Mouse (Mus musculus): Measurements from ENCODE around the gene Uqcr11.

The Uqcr11 gene

DNA sequence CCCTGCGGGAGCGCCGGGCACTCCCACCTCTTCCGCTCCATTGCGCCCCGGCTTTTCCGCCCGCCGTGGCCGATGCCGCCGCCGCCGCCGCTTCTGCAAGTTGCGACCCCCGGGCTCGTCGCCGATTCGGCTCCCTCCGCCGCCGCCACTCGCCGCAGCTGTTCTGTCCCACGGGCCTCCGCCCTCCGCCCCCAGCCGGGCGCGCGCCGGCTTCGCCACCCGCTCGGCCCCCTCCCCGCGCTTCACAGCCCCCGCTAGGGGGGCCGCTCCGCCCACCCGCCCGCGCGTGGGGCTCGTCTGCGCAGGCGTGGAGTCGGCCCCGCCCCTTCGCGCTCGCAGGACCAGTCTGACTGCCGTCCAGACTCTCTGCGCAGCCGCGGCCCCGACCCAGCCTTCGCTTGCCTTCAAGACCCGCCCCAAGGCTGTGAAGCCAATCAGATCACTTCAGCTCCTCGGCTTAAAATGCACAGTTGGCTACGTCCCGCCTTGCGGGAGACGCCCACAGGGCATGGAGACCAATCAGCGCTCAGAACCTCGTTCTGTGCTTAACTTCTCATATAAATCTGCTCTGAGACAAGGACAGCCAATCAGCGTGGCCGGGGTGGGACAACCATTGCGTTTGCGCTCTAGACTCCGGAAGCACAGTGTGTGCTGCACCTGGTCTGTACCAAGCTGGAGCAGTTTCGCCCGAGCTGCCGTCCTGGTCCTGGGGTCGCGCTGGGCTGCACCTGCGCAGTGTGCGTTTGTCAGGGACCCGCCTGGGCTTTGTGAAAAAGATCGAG is 7.2 kb downstream of the Uqcr11 start, which contains the start of gene Mbd3:
Gene Mbd3, minus strand, starts transcription at position 360 of the 782 bp plus-strand sequence.
- DNase-seq (ENCODE audit: low spot score) = peak; percentile 99

DNA sequence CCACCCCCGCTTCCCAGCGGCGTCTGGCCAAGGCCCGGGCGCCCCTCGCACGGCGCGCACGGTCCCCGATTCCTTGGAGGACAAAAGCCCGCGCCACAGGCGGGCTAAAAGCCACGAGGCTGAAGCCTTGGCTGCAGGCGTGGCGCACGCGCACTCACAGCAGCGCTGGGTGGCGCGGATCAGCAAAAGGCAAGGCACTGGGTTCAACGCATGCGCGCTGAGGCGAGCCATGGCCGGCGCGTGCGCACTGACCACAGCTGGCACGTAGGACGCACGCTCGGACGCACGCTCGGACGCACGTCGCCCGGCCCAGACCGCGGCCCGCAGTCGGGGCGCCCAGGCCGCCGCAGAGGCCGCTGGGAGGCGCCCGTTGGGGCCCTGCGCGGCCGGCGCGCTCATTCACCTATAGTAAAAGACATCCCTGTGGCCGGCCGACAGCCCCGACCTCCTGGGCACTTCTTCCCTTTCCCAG is 7.9 kb downstream of the Uqcr11 start:
- peak; percentile 99 for DNase-seq (ENCODE audit: low spot score)

DNA sequence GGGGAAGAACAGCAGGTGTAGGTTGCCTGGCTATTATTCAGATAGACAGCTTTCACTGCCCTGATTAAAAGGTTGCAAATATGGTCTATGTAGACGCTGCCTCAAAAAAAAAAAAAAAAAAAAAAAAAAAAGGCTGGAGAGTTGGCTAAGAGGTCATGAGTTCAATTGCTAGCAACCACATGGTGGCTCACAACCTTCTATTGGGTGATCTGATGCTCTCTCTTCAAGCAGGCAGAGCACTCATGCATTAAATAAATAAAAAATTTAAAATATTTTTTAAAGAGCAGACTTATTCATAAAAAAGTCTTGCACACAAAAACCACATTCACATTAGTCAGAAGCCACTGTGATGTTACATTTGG is 8.5 kb downstream of the Uqcr11 start:
- no peak for DNase-seq (ENCODE audit: low spot score)

DNA sequence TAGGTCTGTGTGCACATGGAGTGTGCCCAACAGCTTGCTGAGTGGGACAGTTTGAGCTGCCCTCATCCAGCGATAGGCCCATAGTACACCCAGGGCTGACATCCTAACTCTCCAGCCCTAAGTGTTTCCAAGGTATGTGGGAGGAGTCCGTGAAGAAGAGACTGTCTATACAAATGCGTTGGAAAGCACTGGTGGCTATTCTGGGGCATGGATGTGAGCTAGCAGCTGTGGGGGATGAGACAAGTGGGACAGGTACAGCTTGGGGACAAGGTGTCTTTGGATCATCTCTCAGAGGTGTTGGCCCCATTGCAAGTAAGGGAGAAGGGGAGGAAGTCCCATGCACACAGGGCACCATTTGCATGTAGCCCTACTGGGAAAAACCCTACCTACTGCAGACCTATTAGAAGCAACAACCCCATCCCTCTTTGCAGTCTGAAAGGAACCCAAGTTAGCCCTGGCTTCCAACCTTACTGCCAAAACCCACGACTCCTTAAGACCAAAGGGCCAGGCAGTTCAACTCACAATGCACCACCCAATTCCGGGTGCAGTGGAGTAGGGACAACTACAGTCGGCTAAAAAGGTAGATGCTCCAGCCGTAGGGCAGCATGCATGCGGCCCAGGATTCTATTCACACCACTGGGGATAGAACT is 9.0 kb downstream of the Uqcr11 start:
- DNase-seq (ENCODE audit: low spot score) = no peak

DNA sequence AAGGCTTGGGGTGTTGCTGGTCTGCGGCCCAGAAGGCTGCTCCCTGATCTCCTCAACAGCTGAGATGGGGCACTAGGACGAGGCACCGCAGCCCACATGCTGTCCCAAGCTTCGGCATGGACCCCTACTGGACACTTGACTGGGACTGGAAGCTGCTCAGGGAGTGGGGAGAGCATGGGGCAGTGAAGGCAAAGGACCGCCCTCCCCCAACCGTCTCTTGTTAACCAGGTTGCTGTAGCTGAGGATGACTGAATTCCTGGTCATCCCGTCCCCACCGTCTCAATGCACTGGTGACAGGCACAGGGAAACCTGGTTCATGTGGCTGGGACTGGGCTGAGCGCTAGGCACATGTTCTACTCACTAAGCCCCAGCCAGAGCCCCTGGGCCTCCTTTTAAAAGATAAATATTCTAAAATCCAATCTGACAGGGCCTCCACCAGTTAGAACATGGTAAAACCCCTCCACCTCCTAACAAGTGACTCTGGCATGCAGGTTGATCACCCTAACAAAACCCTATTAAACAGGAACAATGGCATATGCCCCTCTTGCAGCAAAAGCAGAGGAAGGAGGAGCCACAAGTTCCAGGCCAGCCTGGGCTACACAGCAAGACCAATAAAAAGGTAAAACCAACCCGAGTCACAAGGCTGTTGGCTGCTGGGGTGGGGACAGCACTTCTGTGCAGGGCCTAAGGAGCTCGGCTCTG is 9.7 kb downstream of the Uqcr11 start:
- DNase-seq (ENCODE audit: low spot score) = no peak

DNA sequence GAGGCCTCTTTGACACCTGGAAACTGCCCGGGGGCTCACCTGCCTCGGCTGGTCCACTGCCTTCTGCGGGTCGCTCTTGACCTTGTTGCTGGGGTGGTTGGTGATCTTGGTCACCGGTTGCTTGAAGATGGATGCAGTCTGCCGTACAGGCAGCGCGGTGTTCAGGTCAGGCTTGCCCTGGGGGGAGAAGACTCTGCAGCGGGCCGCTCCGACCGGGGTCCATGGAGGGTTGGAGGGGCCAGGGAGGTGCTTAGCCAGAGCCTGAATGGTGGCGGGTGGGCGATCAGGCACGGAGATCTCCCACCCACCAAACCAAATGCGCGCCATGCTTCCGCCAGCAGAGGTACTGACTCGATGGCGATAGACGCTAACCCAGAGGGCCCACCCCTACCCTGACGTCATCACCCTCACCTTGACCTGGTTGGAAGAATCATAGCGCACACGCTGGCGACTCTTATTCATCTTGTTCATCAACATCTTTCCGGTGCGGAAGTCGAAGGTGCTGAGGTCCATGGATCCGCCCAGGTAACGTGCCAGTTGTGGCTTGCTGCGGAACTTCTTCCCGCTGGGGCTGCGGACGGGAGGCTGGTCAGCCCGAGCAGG is 11.5 kb downstream of the Uqcr11 start:
- no peak for DNase-seq (ENCODE audit: low spot score)

DNA sequence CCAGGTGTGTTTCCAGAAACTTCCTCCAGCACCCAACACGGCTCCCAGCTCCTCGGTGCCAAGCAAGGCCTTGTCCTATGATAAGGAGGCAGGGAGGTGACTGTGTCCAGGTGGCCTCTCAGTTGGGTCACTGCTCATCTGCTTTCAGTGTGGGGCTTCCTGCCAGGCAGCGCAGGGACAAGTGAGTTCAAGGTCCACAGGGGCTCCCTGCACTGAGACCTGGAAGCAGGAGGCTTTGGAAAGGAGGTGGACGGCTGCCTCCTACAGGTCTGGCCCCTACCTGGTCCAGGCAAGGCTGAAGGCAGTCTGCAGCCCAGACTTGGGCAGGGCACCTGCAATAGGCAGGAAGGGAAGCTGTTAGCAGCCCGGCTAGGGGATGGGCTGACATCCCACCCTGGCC is 13.9 kb downstream of the Uqcr11 start:
- no peak for DNase-seq (ENCODE audit: low spot score)

DNA sequence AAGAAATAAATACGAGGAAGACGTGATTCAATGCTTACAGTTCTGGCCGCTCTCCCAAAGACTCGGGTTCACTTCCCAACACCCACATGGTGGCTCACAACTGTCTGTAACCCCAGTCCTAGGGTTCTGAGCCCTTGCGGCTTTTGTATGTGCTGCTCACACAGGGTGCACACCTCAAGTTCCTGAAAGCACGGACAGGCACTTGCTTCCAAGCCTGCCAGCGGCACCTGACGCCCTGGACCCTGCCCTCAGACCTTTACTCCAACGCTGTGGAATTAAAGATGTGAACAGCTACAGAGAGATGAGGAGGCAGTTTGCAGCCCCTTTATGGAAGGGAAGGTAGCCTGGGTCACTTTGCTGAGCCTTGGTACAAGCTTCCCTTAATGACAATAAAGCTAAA is 15.9 kb downstream of the Uqcr11 start:
- no peak for DNase-seq (ENCODE audit: low spot score)

DNA sequence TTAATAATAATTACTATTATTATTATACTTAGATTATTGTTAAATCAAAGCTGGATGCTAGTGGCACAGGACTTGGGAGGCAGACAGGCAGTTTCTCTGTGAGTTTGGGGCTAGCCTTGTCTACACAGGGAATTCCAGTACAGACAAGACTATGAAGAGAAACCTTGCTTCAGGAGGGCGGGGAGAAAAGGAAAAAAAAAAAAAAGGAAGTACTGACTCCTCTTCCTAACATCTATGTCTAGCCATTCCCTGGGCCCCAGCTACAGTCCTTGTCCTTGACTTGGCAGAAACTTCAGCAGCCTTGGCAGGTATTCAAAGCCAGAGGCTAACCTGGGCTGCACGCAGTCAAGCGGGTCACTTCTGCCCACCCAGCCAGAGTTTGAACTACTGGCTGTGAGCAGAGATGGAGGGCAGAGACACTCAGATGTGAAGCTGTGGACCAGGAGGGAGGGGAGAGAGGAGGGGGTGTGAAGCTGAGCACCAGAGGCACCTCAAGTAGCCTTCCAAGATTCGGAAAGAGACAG is 17.4 kb downstream of the Uqcr11 start:
- DNase-seq (ENCODE audit: low spot score) = no peak

DNA sequence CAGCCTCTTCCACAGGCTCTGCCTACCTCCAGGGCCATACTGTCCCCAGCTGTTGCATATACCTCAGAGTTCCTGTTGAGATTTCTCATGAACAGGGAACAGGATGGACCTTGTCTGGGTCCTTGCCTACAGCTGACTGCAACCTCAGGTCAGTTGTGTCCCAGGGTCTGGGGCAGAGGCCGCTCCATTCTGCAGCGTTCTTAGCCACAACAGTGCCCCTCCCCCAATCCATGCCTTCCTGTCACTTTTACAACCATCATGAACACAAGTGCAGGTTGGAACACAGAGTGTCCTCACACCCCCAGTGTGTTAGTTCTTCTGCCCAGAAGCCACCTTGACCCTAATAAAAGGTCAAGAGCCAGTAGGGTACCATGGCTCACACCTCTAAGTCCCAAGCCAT is 17.9 kb downstream of the Uqcr11 start:
- DNase-seq (ENCODE audit: low spot score) = no peak

DNA sequence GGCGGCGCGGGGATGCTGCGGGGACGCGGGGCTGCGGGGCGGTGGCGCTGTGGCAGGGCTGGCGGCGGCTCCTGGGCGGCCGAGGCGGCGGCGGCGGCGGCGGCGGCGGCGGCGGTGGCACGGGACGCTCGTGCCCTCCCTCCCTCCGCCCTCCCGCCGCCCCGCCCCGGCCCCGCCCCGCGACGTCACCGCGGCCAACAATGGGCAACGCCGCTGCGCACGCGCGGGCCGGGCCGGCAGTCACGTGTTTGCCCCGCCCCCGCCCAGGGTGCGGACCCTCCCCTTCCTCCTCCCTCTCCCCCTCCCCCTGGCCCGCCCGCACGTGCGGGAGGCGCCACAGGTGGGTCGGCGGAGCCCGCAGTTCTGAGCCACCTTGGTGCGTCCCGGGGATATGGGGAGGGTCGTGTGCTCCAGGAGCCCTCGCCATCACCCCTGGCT is 19.1 kb downstream of the Uqcr11 start, which contains the start of gene Mex3d:
Gene Mex3d, minus strand, starts transcription at position 138 of the 438 bp plus-strand sequence.
- peak; percentile 89 for DNase-seq (ENCODE audit: low spot score)

DNA sequence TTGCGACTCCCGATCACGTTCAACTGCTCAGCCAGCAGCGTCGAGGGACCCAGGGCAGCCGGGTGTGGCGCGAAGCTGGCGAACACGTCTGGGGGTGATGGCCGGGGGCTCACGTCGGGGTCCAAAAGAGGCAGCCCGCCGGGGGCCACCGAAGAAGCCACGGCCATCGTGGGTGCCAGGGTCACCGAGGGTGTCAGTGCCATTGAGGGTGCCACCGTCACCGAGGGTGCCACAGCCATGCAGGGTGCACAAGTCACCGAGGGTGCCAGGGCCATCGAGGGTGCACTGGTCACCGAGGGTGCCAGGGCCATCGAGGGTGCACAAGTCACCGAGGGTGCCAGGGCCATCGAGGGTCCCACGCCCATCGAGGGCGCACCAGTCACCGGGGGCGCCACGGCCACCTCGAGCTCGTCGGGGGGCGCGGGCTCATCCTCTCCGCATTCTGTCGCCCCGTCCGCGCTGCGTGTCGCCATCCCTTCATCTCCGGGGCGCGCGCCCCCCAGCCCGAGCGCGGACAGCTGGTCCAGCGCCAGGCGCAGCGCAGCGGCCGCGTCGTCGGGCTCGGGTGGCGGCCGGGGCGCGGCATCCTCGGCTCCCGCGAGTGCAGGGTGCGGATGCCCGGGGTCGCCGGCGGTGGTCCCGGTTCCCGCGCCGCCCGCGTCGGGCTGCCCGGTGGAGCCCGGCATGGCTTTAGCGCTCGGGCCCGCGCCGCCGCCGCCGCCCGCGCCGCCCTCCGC is 19.7 kb downstream of the Uqcr11 start:
- no peak for DNase-seq (ENCODE audit: low spot score)

DNA sequence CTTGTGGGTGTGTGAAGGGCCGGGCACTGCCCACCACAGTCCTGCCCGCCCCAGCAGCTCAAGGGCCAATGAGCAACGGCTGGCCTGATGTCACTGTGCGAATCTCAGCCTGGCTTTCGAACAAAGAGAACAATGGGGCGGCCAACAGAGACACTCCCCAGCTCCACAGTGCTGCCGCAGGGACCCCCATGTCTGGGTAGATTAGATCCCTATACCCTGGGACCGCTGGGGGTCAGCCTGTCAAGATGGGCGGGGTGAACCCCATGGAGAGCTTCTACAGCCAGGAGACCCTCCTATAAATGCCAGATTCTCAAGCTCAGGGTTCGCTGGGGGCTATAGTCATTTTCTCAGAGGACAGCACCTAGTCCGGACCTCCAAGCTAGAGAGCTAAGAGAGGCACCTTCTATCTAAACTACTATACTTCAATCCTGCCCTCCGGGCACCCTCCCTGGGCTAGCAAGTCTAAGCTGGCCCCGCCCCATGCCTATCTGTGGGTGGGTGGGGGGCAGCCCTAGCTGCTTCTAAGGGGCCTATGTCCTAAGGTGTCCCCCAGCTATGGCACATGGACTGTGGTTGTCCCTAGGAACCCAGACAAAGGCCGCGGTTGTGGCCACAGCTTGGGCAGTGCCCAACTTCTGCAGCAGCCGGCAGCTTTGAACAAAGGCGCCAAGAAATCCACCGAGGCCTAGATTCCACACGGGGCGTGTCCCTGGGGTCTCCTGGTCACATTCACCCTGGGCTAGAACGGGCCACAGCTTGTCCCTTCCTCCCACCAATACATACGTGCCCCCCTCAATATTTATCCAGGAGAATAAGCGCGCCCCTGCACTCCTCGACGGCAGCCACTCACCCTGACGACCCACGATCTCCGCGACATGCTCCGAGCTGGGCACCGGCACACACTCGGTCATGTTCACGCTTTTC is 20.6 kb downstream of the Uqcr11 start:
- DNase-seq (ENCODE audit: low spot score) = peak; percentile 85

DNA sequence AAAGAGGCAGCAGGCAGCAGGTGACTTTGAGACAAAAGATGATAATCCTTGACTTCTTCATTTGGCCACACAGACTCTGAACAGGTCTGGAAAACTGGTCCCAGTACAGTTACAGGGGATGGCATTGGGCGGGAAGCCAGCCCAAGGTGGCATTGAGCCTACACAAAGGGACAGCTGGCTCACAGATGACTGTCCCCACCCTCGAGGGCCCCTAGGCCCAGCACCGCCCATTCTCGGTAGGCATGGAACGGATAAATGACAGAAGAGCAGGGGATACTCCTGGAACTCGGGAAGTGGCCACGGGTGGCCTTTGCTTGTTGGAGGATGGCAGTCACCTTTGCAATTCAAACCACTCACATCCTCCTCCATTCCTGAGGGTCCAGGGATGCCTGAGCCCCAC is 21.3 kb downstream of the Uqcr11 start:
- DNase-seq (ENCODE audit: low spot score) = no peak

DNA sequence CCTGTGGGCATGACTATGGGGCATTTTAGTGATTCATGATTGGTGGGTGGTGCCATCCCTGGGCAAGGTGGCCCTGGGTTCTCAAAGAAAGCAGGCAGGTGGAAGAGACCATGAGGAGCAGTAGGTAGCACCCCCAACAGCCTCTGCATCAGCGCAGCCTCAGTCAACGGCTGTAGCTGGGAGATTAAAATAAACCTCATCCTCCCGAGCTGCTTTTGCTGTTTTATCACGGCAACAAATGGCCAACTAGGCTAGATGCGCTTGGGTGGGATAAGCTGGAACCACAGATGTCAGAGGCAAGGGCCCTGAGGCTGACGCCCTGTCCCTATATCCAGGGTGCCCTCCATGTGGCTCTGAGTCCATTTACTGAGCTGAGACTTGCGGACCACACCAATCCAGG is 21.9 kb downstream of the Uqcr11 start:
- DNase-seq (ENCODE audit: low spot score) = no peak

DNA sequence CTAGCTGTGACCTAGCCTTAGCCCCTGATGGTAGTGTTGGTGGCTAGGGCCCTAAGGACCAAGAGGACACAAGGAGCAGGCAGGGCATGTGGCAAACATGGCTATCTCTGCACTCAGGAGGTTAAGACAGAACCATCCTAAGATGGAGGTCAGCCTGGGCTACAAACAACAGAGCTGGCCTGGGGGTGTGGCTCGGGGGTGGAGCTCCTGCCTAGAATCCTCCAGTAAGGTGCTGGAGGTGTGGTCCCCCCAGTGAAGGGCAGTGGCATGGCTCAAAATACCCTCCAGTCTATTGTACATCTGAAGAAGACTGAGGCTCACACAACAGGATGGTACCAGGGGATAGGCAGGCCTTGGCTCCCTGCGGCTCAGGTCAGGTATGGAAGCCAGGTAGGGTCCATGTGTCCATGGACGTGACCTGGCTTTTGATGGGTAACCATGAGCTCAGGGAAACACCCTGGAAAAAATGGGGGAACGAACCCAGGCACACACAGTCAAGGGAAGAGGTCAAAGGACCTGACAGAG is 22.5 kb downstream of the Uqcr11 start:
- no peak for DNase-seq (ENCODE audit: low spot score)

DNA sequence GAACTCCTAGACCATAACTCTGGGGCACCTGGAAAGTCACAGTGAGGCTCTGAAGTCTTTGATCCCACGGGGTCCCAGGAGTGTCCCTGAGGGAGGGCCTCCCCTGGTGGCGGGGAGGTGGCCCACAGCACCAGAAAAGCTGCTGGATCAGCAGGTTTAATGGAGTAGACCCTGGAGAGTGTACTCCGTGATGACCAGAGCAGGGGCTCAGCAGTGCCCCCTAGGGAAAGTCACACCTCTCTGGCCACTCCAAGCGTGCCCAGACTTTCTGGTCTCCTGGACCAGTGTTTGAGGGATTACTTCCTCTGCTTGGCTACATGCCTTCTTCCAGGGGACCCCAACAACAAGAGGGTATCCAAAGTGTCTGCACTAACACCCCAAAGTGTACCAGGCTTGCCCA is 23.2 kb downstream of the Uqcr11 start:
- DNase-seq (ENCODE audit: low spot score) = no peak

DNA sequence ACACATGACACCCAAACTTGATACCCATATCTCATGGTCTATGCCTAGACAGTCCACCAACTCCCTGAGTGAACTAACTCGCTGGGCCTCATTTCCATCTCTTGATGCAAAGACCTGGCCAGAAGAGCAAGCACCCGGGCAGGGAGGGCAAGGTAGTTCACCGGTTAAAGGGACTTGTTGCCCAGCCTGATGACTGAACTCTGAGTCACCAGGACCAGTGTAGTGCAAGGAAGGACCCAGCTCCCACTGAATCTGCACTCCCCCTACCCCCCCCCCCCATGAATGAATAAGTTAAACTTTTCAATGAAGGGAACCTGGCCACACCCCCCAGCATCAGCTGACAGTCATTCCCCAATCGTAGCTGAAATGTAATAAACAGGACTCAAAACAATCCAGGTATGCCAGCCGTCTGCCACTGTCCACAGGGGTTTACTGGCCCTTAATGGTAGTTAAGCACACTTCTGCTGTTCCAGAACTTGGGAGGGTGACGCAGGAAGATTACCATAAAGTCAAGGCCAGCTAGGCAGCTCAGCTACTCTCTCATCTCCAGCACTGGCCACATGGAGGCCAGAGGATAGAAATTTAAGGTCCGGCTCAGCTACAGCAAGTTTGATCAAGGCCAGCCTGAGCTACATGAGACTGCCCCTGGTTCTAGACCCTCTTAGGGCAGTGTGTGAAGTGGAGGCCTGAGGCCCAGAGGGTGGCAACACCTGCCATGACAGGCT is 23.8 kb downstream of the Uqcr11 start:
- no peak for DNase-seq (ENCODE audit: low spot score)

DNA sequence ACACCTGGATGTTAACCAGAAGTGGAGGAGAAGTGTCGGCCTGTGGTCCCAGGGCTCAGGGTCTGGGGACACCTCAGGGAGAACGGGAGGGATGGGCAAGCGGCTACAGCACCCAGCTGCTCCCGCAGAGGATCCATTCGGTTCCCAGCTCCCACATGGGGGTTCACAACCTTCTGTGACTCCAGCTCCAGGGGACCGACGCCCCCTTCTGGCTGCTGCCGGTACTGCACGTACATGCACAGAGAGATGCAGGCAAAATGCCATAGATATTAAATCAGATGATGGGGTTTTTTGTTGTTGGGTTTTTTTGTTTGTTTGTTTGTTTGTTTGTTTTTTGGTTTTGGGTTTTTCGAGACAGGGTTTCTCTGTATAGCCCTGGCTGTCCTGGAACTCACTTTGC is 28.9 kb downstream of the Uqcr11 start:
- no peak for DNase-seq (ENCODE audit: low spot score)

Data from embryo, embryonic 10.5 days (tissue).